8 mouse cellular contexts compared by ENCODE assay signal in the genomic region with DNA sequence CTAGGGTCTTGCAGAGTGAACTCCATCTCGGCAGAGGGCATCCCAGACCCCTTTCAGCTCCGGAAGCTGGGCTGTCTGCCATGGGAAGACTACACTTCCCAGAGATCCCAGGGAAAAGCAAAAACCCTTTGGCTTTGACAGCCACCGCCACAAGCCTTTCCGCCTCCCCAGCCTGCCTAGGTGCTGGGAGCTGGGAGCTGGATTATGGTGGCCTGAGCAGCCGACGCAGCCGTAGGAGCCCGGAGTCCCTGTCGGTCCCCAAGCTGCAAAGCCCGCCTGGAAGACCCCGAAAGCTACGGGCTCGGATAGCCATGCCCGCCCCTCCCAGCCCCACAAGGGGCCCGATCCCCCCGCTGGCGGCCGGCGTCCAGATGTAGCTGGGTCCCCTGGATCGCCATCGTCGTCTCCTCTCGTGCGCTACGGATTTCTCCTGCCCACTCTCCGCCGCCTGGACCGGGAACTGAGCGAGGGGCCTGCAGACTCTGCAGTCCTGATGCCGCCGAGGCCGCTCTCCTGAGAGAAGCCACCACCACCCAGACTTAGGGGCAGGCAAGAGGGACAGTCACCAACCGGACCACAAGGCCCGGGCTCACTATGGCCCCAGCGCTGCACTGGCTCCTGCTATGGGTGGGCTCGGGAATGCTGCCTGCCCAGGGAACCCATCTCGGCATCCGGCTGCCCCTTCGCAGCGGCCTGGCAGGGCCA. TPM values are rescaled to one million over a fixed set of nuclear protein-coding genes. Genes with fewer than 3 reads are reported as not detected.
DNase-seq lines count a peak whose midpoint lies in the region; ATAC-seq and TF ChIP-seq lines count a peak whose summit lies in the region.

Gene Bace1, plus strand, starts transcription at position 147 of the 705 bp plus-strand sequence.

- no peaks in the 10 kb centered on the region for H3K9me3 ChIP-seq in embryonic facial prominence, embryonic 10.5 days
- no peaks in the 10 kb centered on the region for H3K9me3 ChIP-seq in intestine, postnatal 0 days (ENCODE audit: control insufficient read depth)
- H3K9me3 ChIP-seq in megakaryocyte, embryonic 14.5 days, result peaks cover 1% of the 10 kb centered on the region

- H3K4me3 ChIP-seq in embryonic facial prominence, embryonic 10.5 days, result peak within 1 kb of the TSS; percentile 79
- H3K4me3 ChIP-seq in intestine, postnatal 0 days (ENCODE audit: low read depth, low read length), result peak within 1 kb of the TSS; percentile 89
- peak within 1 kb of the TSS; percentile 88 for H3K4me3 ChIP-seq in megakaryocyte, embryonic 14.5 days (replicated peaks)

- peak within 1 kb of the TSS; percentile 94 for H3K4me2 ChIP-seq in intestine, postnatal 0 days (replicated peaks; ENCODE audit: low read depth)

- peak; percentile 42 for ATAC-seq in intestine, postnatal 0 days

- DNase-seq in adrenal gland, postnatal 25 days, result peak; percentile 81
- DNase-seq in embryonic facial prominence, embryonic 10.5 days (ENCODE audit: low spot score), result peak; percentile 82
- DNase-seq in gastrocnemius, postnatal 4 days (ENCODE audit: low spot score in 2 of 2), result peak; percentile 74 to 87
- peak; percentile 86 to 92 for DNase-seq in left cerebral cortex, postnatal 14 days (ENCODE audit: low spot score in 2 of 2)
- DNase-seq in right cerebral cortex, postnatal 36 days (ENCODE audit: low spot score in 2 of 2), result peak; percentile 76 to 78
- DNase-seq in spleen, adult 12 weeks (ENCODE audit: low spot score), result no peak

- H3K9ac ChIP-seq in intestine, postnatal 0 days (ENCODE audit: low read depth, low read length), result peak within 1 kb of the TSS; percentile 79

- H3K27me3 ChIP-seq in embryonic facial prominence, embryonic 10.5 days (replicated peaks; ENCODE audit: low read depth, poor library complexity, severe bottlenecking), result no peaks in the 10 kb centered on the region
- H3K27me3 ChIP-seq in intestine, postnatal 0 days (replicated peaks; ENCODE audit: control insufficient read depth, insufficient read depth, low read length), result no peaks in the 10 kb centered on the region
- H3K27me3 ChIP-seq in megakaryocyte, embryonic 14.5 days (replicated peaks), result peaks cover 82% of the 10 kb centered on the region

- no peaks in the 10 kb centered on the region for H3K36me3 ChIP-seq in embryonic facial prominence, embryonic 10.5 days (replicated peaks)
- H3K36me3 ChIP-seq in intestine, postnatal 0 days (ENCODE audit: control insufficient read depth, insufficient read depth), result no peaks in the 10 kb centered on the region
- no peaks in the 10 kb centered on the region for H3K36me3 ChIP-seq in megakaryocyte, embryonic 14.5 days (replicated peaks; ENCODE audit: low read length)

- H3K27ac ChIP-seq in embryonic facial prominence, embryonic 10.5 days (replicated peaks), result peak within 1 kb of the TSS; percentile 75
- no peak within 1 kb of the TSS for H3K27ac ChIP-seq in intestine, postnatal 0 days (ENCODE audit: low read depth, low read length)

- H3K4me1 ChIP-seq in embryonic facial prominence, embryonic 10.5 days, result peaks cover 27% of the 10 kb centered on the region
- peaks cover 4% of the 10 kb centered on the region; the same call in 1 of the 2 replicates for H3K4me1 ChIP-seq in intestine, postnatal 0 days (replicated peaks; ENCODE audit: control insufficient read depth, insufficient read depth, low read length)
- H3K4me1 ChIP-seq in megakaryocyte, embryonic 14.5 days, result peaks cover 16% of the 10 kb centered on the region; the same call in 1 of the 2 replicates

- intact Hi-C loops in left cerebral cortex, postnatal 14 days (cut with DNase I), result no loop called here

- TF ChIP-seq CTCF in intestine, postnatal 0 days (IDR thresholded peaks at IDR 0.05; ENCODE audit: low read depth), result peak; percentile 63

- WGBS in embryonic facial prominence, embryonic 10.5 days, result under 1% methylated on average over 40 of the region's 40 CpGs
- WGBS in intestine, postnatal 0 days, result under 1% methylated on average over 40 of the region's 40 CpGs

RNA-seq across cellular contexts. Expression of gene Bace1, which starts in this region (rescaled TPM):
- total RNA-seq in adrenal gland, postnatal 25 days (2021), result 22.6 and 31.1 TPM in 2 replicates
- 22.4 and 22.6 TPM in 2 replicates for polyA plus RNA-seq in embryonic facial prominence, embryonic 10.5 days (2016; fragmentation: Nextera tagmentation; extraction: Ambion mirVana)
- 10 to 100 TPM; 36.9 to 39.6 TPM for total RNA-seq in gastrocnemius, postnatal 4 days (2021)
- 10.1 and 10.7 TPM in 2 replicates for polyA plus RNA-seq in intestine, postnatal 0 days (2015; fragmentation: Nextera tagmentation; extraction: Ambion mirVana)
- total RNA-seq in left cerebral cortex, postnatal 14 days (2021), result 100 to 1,000 TPM; 108 to 111 TPM
- polyA plus RNA-seq in megakaryocyte, embryonic 14.5 days (2012; ENCODE audit: insufficient read depth, low replicate concordance), result 0.37 and 1.5 TPM in 2 replicates
